Comparison of ENCODE assay signal across 8 mouse cellular contexts in the genomic region with DNA sequence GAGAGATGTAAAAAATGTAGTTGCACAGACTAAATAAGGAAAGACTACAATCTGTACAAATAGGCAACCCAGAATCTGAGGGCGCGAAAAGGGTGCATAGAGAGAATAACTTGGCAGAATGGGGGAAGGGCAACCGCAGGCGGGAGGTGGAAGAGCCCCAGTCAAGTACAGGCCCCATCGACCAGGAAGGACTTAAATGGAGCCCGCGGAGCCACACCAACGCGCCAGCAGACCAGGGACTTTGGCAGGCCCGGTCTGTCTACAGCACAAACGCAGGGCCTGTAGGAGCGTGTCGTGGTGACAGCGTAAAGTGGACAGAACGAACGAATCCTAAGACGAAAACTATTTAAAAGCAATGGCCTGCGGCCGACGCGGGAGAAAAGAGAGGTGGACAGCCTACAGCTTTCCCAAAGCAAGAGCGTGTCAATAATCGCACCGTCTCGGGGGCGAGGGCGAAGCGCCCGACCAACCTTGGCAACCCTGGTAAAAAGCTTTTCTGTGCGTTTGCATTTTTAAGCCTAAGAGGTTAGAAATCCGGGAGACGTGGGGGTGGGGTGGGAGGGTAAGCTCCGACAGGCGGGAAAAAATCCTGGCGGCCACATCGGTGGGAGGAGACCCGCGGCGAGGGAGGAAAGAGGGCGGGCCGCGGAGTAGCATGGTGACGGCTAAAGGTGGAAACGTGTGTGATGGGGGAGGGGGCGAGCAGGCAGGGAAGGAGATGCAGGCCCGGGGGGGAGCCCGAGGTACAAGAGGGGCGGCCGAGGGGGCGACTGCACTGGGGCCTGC. TPM values are rescaled to one million over a fixed set of nuclear protein-coding genes. Genes with fewer than 3 reads are reported as not detected.
A peak's percentile ranks its signal among the peaks of the same experiment; 100 is the strongest.
DNase-seq lines count a peak whose midpoint lies in the region; ATAC-seq lines count a peak whose summit lies in the region.

No protein-coding gene starts in this region.

- peaks cover 11% of the 10 kb centered on the region; the same call in 1 of the 2 replicates for H3K36me3 ChIP-seq in embryonic facial prominence, embryonic 14.5 days (ENCODE audit: control insufficient read depth, insufficient read depth, low read length)
- H3K36me3 ChIP-seq in splenic B cell, adult 2 months (ENCODE audit: control insufficient read depth, insufficient read depth, low read length, poor library complexity, severe bottlenecking): peaks cover 3% of the 10 kb centered on the region; the same call in 1 of the 2 replicates

- H3K4me3 ChIP-seq in embryonic facial prominence, embryonic 14.5 days (ENCODE audit: low read depth, low read length): peak overlapping the region; percentile 99

- H3K4me1 ChIP-seq in embryonic facial prominence, embryonic 14.5 days (ENCODE audit: control insufficient read depth, insufficient read depth, low read length): peaks cover 35% of the 10 kb centered on the region

- 0 out of 2 replicates have a peak, but pooled peaks cover 4% of the 10 kb centered on the region for H3K9me3 ChIP-seq in embryonic facial prominence, embryonic 14.5 days (ENCODE audit: control insufficient read depth, low read length)

- DNase-seq in 416B (ENCODE audit: low read depth): peak; percentile 78
- DNase-seq in adrenal gland, postnatal 4 days (ENCODE audit: low spot score in 2 of 2): peak; percentile 53 to 66
- DNase-seq in embryonic facial prominence, embryonic 14.5 days (ENCODE audit: low spot score): peak; percentile 93
- DNase-seq in heart, adult 8-10 months (ENCODE audit: low spot score): peak; percentile 81
- peak; percentile 87 for DNase-seq in kidney, adult 9 months
- peak; percentile 87 for DNase-seq in liver
- peak; percentile 59 for DNase-seq in splenic B cell, adult 2 months (ENCODE audit: low read depth, low spot score)

- peak overlapping the region; percentile 100 for H3K27ac ChIP-seq in embryonic facial prominence, embryonic 14.5 days (replicated peaks; ENCODE audit: low read depth, low read length)

- H3K9ac ChIP-seq in embryonic facial prominence, embryonic 14.5 days (ENCODE audit: low read depth, low read length): peak overlapping the region; percentile 99

- no peaks in the 10 kb centered on the region for H3K27me3 ChIP-seq in embryonic facial prominence, embryonic 14.5 days (replicated peaks; ENCODE audit: control insufficient read depth, insufficient read depth, low read length)
- H3K27me3 ChIP-seq in splenic B cell, adult 2 months (ENCODE audit: control insufficient read depth, insufficient read depth, low read length, poor library complexity, severe bottlenecking): no peaks in the 10 kb centered on the region

- WGBS in embryonic facial prominence, embryonic 14.5 days: 1% methylated on average over 43 of the region's 50 CpGs

- peak overlapping the region; percentile 93 for H3K4me2 ChIP-seq in embryonic facial prominence, embryonic 14.5 days (ENCODE audit: low read depth, low read length)

- peak; percentile 54 for ATAC-seq in embryonic facial prominence, embryonic 14.5 days (ENCODE audit: low read depth)
- ATAC-seq in monocyte, adult 5-6 weeks (replicated peaks; ENCODE audit: insufficient number of reproducible peaks, low FRiP score, low TSS enrichment, poor library complexity, severe bottlenecking): 0 out of 2 replicates have a peak, but pooled peaks have one; percentile 32

RNA-seq across cellular contexts. Expression of a gene that starts 1.0 kb away (rescaled TPM):
- total RNA-seq in adrenal gland, postnatal 4 days (2021): 100 to 1,000 TPM; 340 to 341 TPM
- 127 and 140 TPM in 2 replicates for polyA plus RNA-seq in embryonic facial prominence, embryonic 14.5 days (2014; fragmentation: Nextera tagmentation; extraction: Ambion mirVana)
- 100 to 1,000 TPM in 1 of 4 experiments, 10 to 100 TPM in 3; 63.7 to 105 (median 80.0) TPM for total RNA-seq in heart, adult 8-10 months (2022)
- total RNA-seq in monocyte, adult 5-6 weeks (2017): 67.5 to 152 TPM (median 113 TPM) in 3 replicates

RNA-seq across cellular contexts. Expression of a gene that starts 1.2 kb away (rescaled TPM):
- 1 to 10 TPM; 4.1 to 6.4 TPM for total RNA-seq in adrenal gland, postnatal 4 days (2021)
- polyA plus RNA-seq in embryonic facial prominence, embryonic 14.5 days (2014; fragmentation: Nextera tagmentation; extraction: Ambion mirVana): 1.7 and 2.4 TPM in 2 replicates
- 1 to 10 TPM in 2 of 4 experiments, under 1 TPM in 1, not detected in 1; 0.95 to 1.7 (median 1.5) TPM for total RNA-seq in heart, adult 8-10 months (2022)
- total RNA-seq in monocyte, adult 5-6 weeks (2017): 1.3 TPM in 1 of 3 replicates, not detected in the others

Comparison
In these comparisons a context has a peak if more than half of its experiments do, and no peak if none do; other contexts are left out.
1. Peak in every context shown above with its lines: DNase-seq, ATAC-seq, H3K4me3 ChIP-seq and H3K27ac ChIP-seq.